Mouse (Mus musculus): ENCODE measurements around the gene Skint7. TPM values are rescaled to one million over a fixed set of nuclear protein-coding genes. Genes with fewer than 3 reads are reported as not detected.
"Not testable (repeated sequence)": the region's sequence is repeated elsewhere in the genome, so short reads cannot be mapped to it uniquely, and the experiment has no call there.

Skint7 gene
- under 1 TPM in 1 of 2 experiments, not detected in 1; 0.42 TPM for total RNA-seq (2021)

DNA sequence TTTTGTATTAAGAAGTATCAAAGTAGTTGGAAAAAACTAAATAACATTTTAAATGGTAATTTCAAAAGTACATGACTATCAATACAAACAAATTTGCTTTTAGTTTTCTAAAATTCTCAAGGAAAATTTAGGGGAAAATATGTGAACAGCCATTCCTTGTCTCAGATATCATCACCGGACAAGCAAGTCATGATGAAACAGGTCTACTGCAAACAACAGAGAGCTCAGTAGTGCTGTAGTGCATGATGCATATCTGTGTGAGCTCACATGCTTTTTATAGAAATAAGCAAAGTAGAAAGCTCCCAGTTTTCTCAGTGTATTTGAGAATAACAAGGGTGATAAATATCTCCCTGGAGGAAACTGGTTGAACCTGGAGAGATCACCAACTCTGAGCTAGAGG, at the start of gene Skint7:
Gene Skint7, plus strand, starts transcription at position 301 of the 400 bp plus-strand sequence.
- no peak for DNase-seq
- intact Hi-C loops (cut with DNase I) = loop anchor here (5.0 kb wide), 1 partner anchor 65 kb away; no protein-coding TSS in a partner anchor

DNA sequence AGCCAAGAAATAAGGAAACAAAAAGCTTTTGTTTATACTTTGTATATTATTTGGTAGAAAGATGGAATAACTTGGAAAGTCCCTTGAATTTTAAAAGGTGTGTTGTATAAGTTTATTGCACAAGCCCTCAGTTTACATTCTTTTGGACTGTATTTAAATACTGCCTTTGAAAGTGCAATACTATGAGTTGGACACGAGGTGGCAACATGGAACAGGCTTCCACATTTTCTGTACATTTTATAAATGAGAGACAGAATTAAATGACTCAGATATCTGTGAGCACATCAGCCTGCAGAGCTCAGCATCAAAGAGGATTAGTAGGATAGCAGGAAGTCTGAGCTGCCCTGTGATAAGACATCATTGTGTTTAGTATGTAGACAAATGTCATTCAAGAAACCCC, 11.4 kb upstream of the Skint7 start:
- DNase-seq = no peak

DNA sequence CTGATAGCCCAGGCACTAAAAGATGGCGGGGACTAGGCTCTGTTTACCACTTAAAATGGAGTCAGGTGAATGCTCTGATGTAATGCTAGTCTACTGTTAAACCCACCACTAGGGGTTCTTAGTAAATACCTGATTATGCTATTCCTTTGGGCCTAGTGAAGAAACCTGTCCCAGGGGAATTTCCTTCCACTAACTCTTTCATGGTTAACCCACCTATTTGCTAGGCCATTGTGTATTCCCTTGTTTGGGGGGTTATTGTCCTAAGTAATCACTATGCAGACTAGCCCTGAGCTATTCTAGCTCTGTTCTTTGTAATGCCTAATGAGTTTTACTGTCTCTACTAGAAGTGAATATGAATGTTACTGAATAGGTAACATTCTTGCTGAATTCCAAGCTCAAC, 9.5 kb upstream of the Skint7 start:
- intact Hi-C loops (cut with DNase I); DNase-seq: not testable (repeated sequence)

More for the DNA sequence above, 11.4 kb upstream of the Skint7 start:
- intact Hi-C loops (cut with DNase I) = no loop called here

DNA sequence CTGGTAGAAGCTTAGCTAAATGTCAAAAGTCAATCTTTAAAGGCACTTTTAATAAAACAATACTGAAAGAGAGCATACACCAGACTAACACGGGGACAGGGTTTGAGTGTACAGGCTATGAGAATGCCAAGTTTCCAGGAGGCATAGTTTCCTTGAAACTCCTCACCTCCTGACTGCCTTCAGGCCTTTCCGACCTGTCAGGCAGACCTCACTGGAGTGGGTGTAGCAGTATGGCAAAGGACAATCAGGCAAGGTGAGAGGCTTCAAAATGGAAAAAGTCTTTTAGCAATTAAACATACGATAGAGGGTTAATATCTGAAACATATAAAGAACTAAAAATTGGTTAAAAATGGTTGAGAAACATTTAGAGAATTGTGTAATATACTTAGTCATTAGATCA, 9.1 kb upstream of the Skint7 start:
- intact Hi-C loops (cut with DNase I) = no loop called here
- no peak for DNase-seq

DNA sequence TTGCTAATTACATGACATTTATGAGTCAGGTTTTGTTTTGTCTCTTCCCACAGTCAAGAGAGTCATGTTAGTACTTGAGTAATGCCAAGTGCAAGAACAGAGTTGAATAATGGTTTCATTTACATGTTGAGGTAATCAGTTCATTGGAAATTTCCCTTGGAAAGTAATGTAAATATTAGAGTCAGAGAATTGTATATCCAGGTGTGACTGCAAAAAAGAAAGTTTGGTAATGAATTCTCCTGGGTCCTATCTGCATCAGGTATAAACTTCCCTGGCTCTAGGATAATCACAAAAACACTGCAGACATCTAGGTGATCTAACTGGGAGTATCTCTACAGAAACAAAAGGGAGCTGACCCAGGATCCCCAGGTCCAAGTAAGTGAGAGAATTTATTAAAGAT, 33.2 kb downstream of the Skint7 start, which contains the start of gene Skint1:
Gene Skint1, plus strand, starts transcription at position 301 of the 400 bp plus-strand sequence.
- no peak for DNase-seq
- intact Hi-C loops (cut with DNase I) = no loop called here

Other genes starting within 250 kb of the Skint7 start
- gene Slc5a9, start 70.0 kb upstream of the Skint7 start, total RNA-seq (2021) = not detected
- gene Skint8, start 53.5 kb upstream of the Skint7 start, total RNA-seq (2021) = under 1 TPM in 1 of 2 experiments, not detected in 1; 0.14 TPM
- not detected for gene Skint1, start 33.3 kb downstream of the Skint7 start, total RNA-seq (2021)
- not detected for gene Skint4, start 99.1 kb downstream of the Skint7 start, total RNA-seq (2021)